Mouse (Mus musculus) erythroblast, embryonic 14.5 days (primary cell): Measurements from ENCODE around the gene Nars2.

Experiments
- GATA1 ChIP-seq: IDR thresholded peaks from 2 replicates; pipeline ENCODE4 v1.6.1; 2012; ENCODE audit warnings: low read length, inconsistent platforms, mixed read lengths
- TAL1 ChIP-seq: IDR thresholded peaks from 3 replicates; pipeline ENCODE4 v1.6.1; 2012; ENCODE audit warnings: low read length, inconsistent platforms, mixed read lengths

DNA sequence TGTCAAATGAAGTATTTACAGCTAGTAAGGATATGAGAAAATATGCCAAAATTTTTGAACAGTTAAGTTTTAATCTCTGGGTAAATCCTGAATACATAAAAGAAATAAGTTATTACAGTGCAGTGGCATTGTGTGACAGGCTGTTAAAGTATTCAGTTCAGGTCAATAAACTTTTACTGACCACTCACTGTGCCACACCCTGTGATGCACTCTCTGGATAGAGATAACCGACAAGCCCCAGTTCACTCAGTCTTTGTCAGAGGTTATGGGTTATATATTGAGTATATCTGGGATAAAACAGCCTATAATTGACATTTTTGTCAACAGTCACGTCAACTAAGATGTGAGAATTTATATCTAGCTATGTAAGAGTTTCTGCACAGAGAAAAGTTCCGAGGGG, 120.2 kb downstream of the Nars2 start:
- no peak for TF ChIP-seq GATA1
- TF ChIP-seq TAL1 = no peak
